Mouse (Mus musculus) embryonic facial prominence, embryonic 15.5 days (tissue): ENCODE data around the gene Tsfm. TPM values are rescaled to one million over a fixed set of nuclear protein-coding genes. Genes with fewer than 3 reads are reported as not detected.

Experiments used
- ATAC-seq: fragments of 200-750 bp; cut with Nextera tagmentation; 2 replicates; pipeline ENCODE4 v1.8.0; 2017; ENCODE audit warnings: low read depth, moderate TSS enrichment; ENCODE audit not compliant: insufficient number of reproducible peaks, low FRiP score, low TSS enrichment
- H3K27ac ChIP-seq: fragments of 300-500 bp; sonication (generic); replicated peaks from 2 replicates; pipeline ENCODE4 v1.5.1; 2015; ENCODE audit warnings: mild to moderate bottlenecking, inconsistent platforms
- H3K27me3 ChIP-seq: fragments of 300-500 bp; sonication (generic); 2 replicates; pipeline ENCODE4 v1.6.1; 2015; ENCODE audit warnings: inconsistent platforms
- H3K36me3 ChIP-seq: fragments of 300-500 bp; sonication (generic); 2 replicates; pipeline ENCODE4 v1.6.1; 2015; ENCODE audit warnings: mild to moderate bottlenecking, inconsistent platforms
- H3K4me1 ChIP-seq: fragments of 300-500 bp; sonication (generic); 2 replicates; pipeline ENCODE4 v1.6.1; 2015; ENCODE audit warnings: inconsistent platforms
- H3K4me2 ChIP-seq: fragments of 300-500 bp; sonication (generic); replicated peaks from 2 replicates; pipeline ENCODE4 v1.6.1; 2015; ENCODE audit warnings: mild to moderate bottlenecking, inconsistent platforms
- H3K4me3 ChIP-seq: fragments of 300-500 bp; sonication (generic); replicated peaks from 2 replicates; pipeline ENCODE4 v1.5.1; 2015; ENCODE audit warnings: mild to moderate bottlenecking, inconsistent platforms
- H3K9ac ChIP-seq: fragments of 300-500 bp; sonication (generic); 2 replicates; pipeline ENCODE4 v1.6.1; 2015; ENCODE audit warnings: inconsistent platforms
- H3K9me3 ChIP-seq: fragments of 300-500 bp; sonication (generic); replicated peaks from 2 replicates; pipeline ENCODE4 v1.6.1; 2016; ENCODE audit warnings: inconsistent platforms
- WGBS: fragments of 180-500 bp; shearing (Covaris S2); methylation state at CpG from one replicate; pipeline ENCODE4 v1.1.7; 2015; 5-methylcytosine and 5-hydroxymethylcytosine counted together
- microRNA counts: library from miRNA; unstranded; fragments of <30 nt; microRNA quantifications from one replicate; lab custom pipeline; 2016
- microRNA-seq: library from miRNA; unstranded; fragments of <30 nt; microRNA quantifications from one replicate; pipeline ENCODE4, GENCODE M21; 2016; ENCODE audit warnings: borderline number of aligned reads
- polyA plus RNA-seq: library from polyadenylated mRNA; unstranded; fragments of >200 nt; fragmentation: Nextera tagmentation; extraction: Ambion mirVana; gene quantifications from 2 replicates; pipeline ENCODE4 v1.2.1, GENCODE M21; 2015

The Tsfm gene
- polyA plus RNA-seq, 1 experiment from 2014 or later, result 68.8 TPM

GRCm38 (mm10) chr10:126972051-126972725 is 58.5 kb downstream of the Tsfm start:
- H3K4me3 ChIP-seq, result no peak overlapping the region

GRCm38 (mm10) chr10:126971363-126972050 is 59.1 kb downstream of the Tsfm start:
- H3K36me3 ChIP-seq, result no peaks in the 10 kb centered on the region
- H3K27me3 ChIP-seq, result no peaks in the 10 kb centered on the region
- peaks cover 40% of the 10 kb centered on the region for H3K4me1 ChIP-seq
- H3K9ac ChIP-seq, result no peak overlapping the region
- H3K4me3 ChIP-seq, result no peak overlapping the region
- no peak for ATAC-seq
- 13% methylated on average over 12 of the region's 12 CpGs for WGBS
- peak overlapping the region; percentile 87 for H3K27ac ChIP-seq
- no peaks in the 10 kb centered on the region for H3K9me3 ChIP-seq
- H3K4me2 ChIP-seq, result peak overlapping the region; percentile 32

More at GRCm38 (mm10) chr10:126972051-126972725, 58.5 kb downstream of the Tsfm start:
- H3K27me3 ChIP-seq, result no peaks in the 10 kb centered on the region
- WGBS, result 9% methylated on average over 13 of the region's 13 CpGs
- no peaks in the 10 kb centered on the region for H3K9me3 ChIP-seq
- H3K4me2 ChIP-seq, result peak overlapping the region; percentile 32
- H3K27ac ChIP-seq, result peak overlapping the region; percentile 87
- no peak overlapping the region for H3K9ac ChIP-seq
- H3K4me1 ChIP-seq, result peaks cover 40% of the 10 kb centered on the region
- ATAC-seq, result peak; percentile 91
- no peaks in the 10 kb centered on the region for H3K36me3 ChIP-seq

- H3K9ac ChIP-seq, result no peak overlapping the region
- peak overlapping the region; percentile 97 for H3K27ac ChIP-seq
- no peaks in the 10 kb centered on the region for H3K36me3 ChIP-seq
- no peak for ATAC-seq
- no peaks in the 10 kb centered on the region for H3K9me3 ChIP-seq
- 88% methylated on average over 8 of the region's 8 CpGs for WGBS
- H3K27me3 ChIP-seq, result no peaks in the 10 kb centered on the region
- no peak overlapping the region; the same call in 1 of the 2 replicates for H3K4me2 ChIP-seq
- no peak overlapping the region for H3K4me3 ChIP-seq
- H3K4me1 ChIP-seq, result peaks cover 31% of the 10 kb centered on the region
These were observed 66.8 kb downstream of the Tsfm start for GRCm38 (mm10) chr10:126963821-126964220.

- Histone ChIP-seq H3K9me3 (no peaks in the 10 kb centered on the region), H3K9ac (no peak overlapping the region), H3K4me2 (peak overlapping the region; percentile 35; the same call in 1 of the 2 replicates), H3K27ac (peak overlapping the region; percentile 97), H3K4me1 (peaks cover 31% of the 10 kb centered on the region), H3K36me3 (no peaks in the 10 kb centered on the region), H3K4me3 (no peak overlapping the region), H3K27me3 (no peaks in the 10 kb centered on the region)
- WGBS, result 31% methylated on average over 6 of the region's 6 CpGs
- no peak for ATAC-seq
These were observed 67.7 kb downstream of the Tsfm start for GRCm38 (mm10) chr10:126962966-126963330.

GRCm38 (mm10) chr10:126962271-126962965 is 68.2 kb downstream of the Tsfm start:
- H3K4me1 ChIP-seq, result peaks cover 36% of the 10 kb centered on the region
- 15% methylated on average over 15 of the region's 15 CpGs for WGBS
- H3K9ac ChIP-seq, result no peak overlapping the region
- peak overlapping the region; percentile 97 for H3K27ac ChIP-seq
- H3K27me3 ChIP-seq, result no peaks in the 10 kb centered on the region
- peak overlapping the region; percentile 35 for H3K4me2 ChIP-seq
- no peaks in the 10 kb centered on the region for H3K9me3 ChIP-seq
- ATAC-seq, result peak; percentile 77
- H3K36me3 ChIP-seq, result no peaks in the 10 kb centered on the region
- H3K4me3 ChIP-seq, result 0 out of 2 replicates have a peak overlapping the region, but pooled peaks have one; percentile 6

- WGBS, result 52% methylated on average over 10 of the region's 10 CpGs
- Histone ChIP-seq H3K9ac (no peak overlapping the region), H3K9me3 (no peaks in the 10 kb centered on the region), H3K36me3 (no peaks in the 10 kb centered on the region), H3K4me1 (peaks cover 42% of the 10 kb centered on the region), H3K27me3 (no peaks in the 10 kb centered on the region), H3K4me3 (no peak overlapping the region), H3K4me2 (peak overlapping the region; percentile 35), H3K27ac (peak overlapping the region; percentile 97)
- ATAC-seq, result no peak
These were observed 68.9 kb downstream of the Tsfm start for GRCm38 (mm10) chr10:126961757-126962156.

MicroRNA genes within 50 kb of the gene (microRNA counts, 519-probe panel; counts per million panel counts)
- microRNA mmu-miR-26a (lab: Ali Mortazavi, UCI) (2,558 counts per million, percentile 59 among the panel's probes with 10 or more counts), microRNA mmu-miR-546 (lab: Ali Mortazavi, UCI) (not detected)

Small RNA genes lying within 50 kb of the gene (microRNA-seq; reads per million reads assigned to microRNA genes)
- 41.6 reads per million, percentile 43 among the genes with 10 or more reads in this experiment for gene Mir26a-2
- gene Mir546, result not detected

Other genes with a start within 250 kb of the Tsfm start
- gene Atp23, start 129.5 kb downstream of the Tsfm start, polyA plus RNA-seq, result 16.0 and 16.5 TPM in 2 replicates
- 92.5 and 93.9 TPM in 2 replicates for gene Ctdsp2, start 52.1 kb downstream of the Tsfm start, polyA plus RNA-seq
- gene Avil, start 30.1 kb downstream of the Tsfm start, polyA plus RNA-seq, result 1.6 and 1.8 TPM in 2 replicates
- gene Mettl1, start 10.6 kb upstream of the Tsfm start, polyA plus RNA-seq, result 55.2 and 61.7 TPM in 2 replicates
- 1.3 TPM in 2 replicates for gene Eef1akmt3, start 10.7 kb upstream of the Tsfm start, polyA plus RNA-seq
- 0.13 and 0.41 TPM in 2 replicates for gene Cyp27b1, start 17.4 kb upstream of the Tsfm start, polyA plus RNA-seq
- gene March9, start 29.3 kb upstream of the Tsfm start, polyA plus RNA-seq, result 1.8 and 2.4 TPM in 2 replicates
- 1,372 and 1,398 TPM in 2 replicates for gene Cdk4, start 32.7 kb upstream of the Tsfm start, polyA plus RNA-seq
- gene Tspan31, start 39.4 kb upstream of the Tsfm start, polyA plus RNA-seq, result 175 and 177 TPM in 2 replicates
- gene Agap2, start 44.4 kb upstream of the Tsfm start, polyA plus RNA-seq, result 0.45 and 0.49 TPM in 2 replicates
- 101 TPM in 2 replicates for gene Os9, start 90.3 kb upstream of the Tsfm start, polyA plus RNA-seq
- 11.0 and 12.7 TPM in 2 replicates for gene B4galnt1, start 134.4 kb upstream of the Tsfm start, polyA plus RNA-seq
- gene Slc26a10, start 149.8 kb upstream of the Tsfm start, polyA plus RNA-seq, result 1.6 and 1.9 TPM in 2 replicates
- gene Arhgef25, start 159.2 kb upstream of the Tsfm start, polyA plus RNA-seq, result 116 TPM in 2 replicates
- gene Dtx3, start 164.9 kb upstream of the Tsfm start, polyA plus RNA-seq, result 152 and 179 TPM in 2 replicates
- gene Pip4k2c, start 180.7 kb upstream of the Tsfm start, polyA plus RNA-seq, result 31.0 and 31.3 TPM in 2 replicates
- 6.9 and 7.6 TPM in 2 replicates for gene Kif5a, start 232.5 kb upstream of the Tsfm start, polyA plus RNA-seq
- gene Dctn2, start 235.5 kb upstream of the Tsfm start, polyA plus RNA-seq, result 206 and 212 TPM in 2 replicates